Comparison of ENCODE assay signal across 11 mouse cellular contexts in genomic region chr3:89752307-89752706, GRCm38 (mm10). TPM values are rescaled to one million over a fixed set of nuclear protein-coding genes. Genes with fewer than 3 reads are reported as not detected.
DNase-seq lines count a peak whose midpoint lies in the region; ATAC-seq lines count a peak whose summit lies in the region.
"Had no signal": no experiment of that assay in that cellular context is flagged by ENCODE, and none has a peak within 500 bp of the region (broad histone marks: within the 10 kb centered on the region; RNA-seq: fewer than 3 reads in every experiment).

No protein-coding gene starts in this region.

- H3K4me2 ChIP-seq in midbrain, embryonic 11.5 days: no peak overlapping the region
- no peak overlapping the region for H3K4me2 ChIP-seq in midbrain, embryonic 13.5 days (replicated peaks)
- H3K4me2 ChIP-seq: liver, embryonic 15.5 days had no signal

- ATAC-seq in midbrain, embryonic 11.5 days (ENCODE audit: low FRiP score): peak; percentile 33; the same call in 1 of the 2 replicates
- ATAC-seq in midbrain, embryonic 13.5 days: no peak
- peak; percentile 7; the same call in 1 of the 2 replicates for ATAC-seq in granulocyte monocyte progenitor cell, adult 5-6 weeks (replicated peaks; ENCODE audit: poor library complexity, severe bottlenecking)

- H3K4me1 ChIP-seq in midbrain, embryonic 11.5 days (ENCODE audit: control insufficient read depth, insufficient read depth, low read length): no peaks in the 10 kb centered on the region
- H3K4me1 ChIP-seq in midbrain, embryonic 13.5 days (replicated peaks): peaks cover 5% of the 10 kb centered on the region
- H3K4me1 ChIP-seq: liver, embryonic 15.5 days had no signal

- WGBS in midbrain, embryonic 11.5 days: 83% methylated on average over 1 of the region's 1 CpGs
- 52% methylated on average over 1 of the region's 1 CpGs for WGBS in midbrain, embryonic 13.5 days

- DNase-seq in kidney, postnatal 10 days: peak; percentile 56
- no peak for DNase-seq in kidney, adult 8-10 months
- DNase-seq in midbrain, embryonic 11.5 days (ENCODE audit: low spot score, missing footprints): no peak
- peak; percentile 67 for DNase-seq in MN1 (ENCODE audit: low spot score)
- no peak for DNase-seq in adrenal gland, adult 18-20 months (ENCODE audit: low spot score in 2 of 2)
- DNase-seq: heart, adult 18-20 months had no signal

- H3K9me3 ChIP-seq in midbrain, embryonic 11.5 days (ENCODE audit: control insufficient read depth, low read length): no peaks in the 10 kb centered on the region
- H3K9me3 ChIP-seq in midbrain, embryonic 13.5 days: no peaks in the 10 kb centered on the region
- H3K9me3 ChIP-seq: limb, embryonic 10.5 days; liver, embryonic 15.5 days had no signal

- H3K27me3 ChIP-seq in midbrain, embryonic 11.5 days (ENCODE audit: control insufficient read depth, insufficient read depth, low read length): no peaks in the 10 kb centered on the region
- H3K27me3 ChIP-seq in midbrain, embryonic 13.5 days: no peaks in the 10 kb centered on the region
- H3K27me3 ChIP-seq: CH12.LX; liver, embryonic 15.5 days had no signal

- no peak overlapping the region for H3K27ac ChIP-seq in midbrain, embryonic 11.5 days (ENCODE audit: low read depth, low read length)
- H3K27ac ChIP-seq in midbrain, embryonic 13.5 days: no peak overlapping the region
- H3K27ac ChIP-seq: limb, embryonic 10.5 days; liver, embryonic 15.5 days had no signal

- no peak overlapping the region for H3K4me3 ChIP-seq in midbrain, embryonic 11.5 days (ENCODE audit: low read depth, low read length)
- no peak overlapping the region for H3K4me3 ChIP-seq in midbrain, embryonic 13.5 days (replicated peaks)
- H3K4me3 ChIP-seq: limb, embryonic 10.5 days; liver, embryonic 15.5 days had no signal

- no peak overlapping the region for H3K9ac ChIP-seq in midbrain, embryonic 11.5 days (ENCODE audit: low read length)
- H3K9ac ChIP-seq in midbrain, embryonic 13.5 days (replicated peaks): no peak overlapping the region
- H3K9ac ChIP-seq: liver, embryonic 15.5 days had no signal

- peaks cover 16% of the 10 kb centered on the region for H3K36me3 ChIP-seq in midbrain, embryonic 11.5 days (ENCODE audit: control insufficient read depth, insufficient read depth, low read length)
- H3K36me3 ChIP-seq in midbrain, embryonic 13.5 days: peaks cover 95% of the 10 kb centered on the region

RNA-seq across cellular contexts. Expression of gene Chrnb2, which starts 12.1 kb away (rescaled TPM):
- polyA plus RNA-seq in midbrain, embryonic 11.5 days (2014; fragmentation: Nextera tagmentation; extraction: Ambion mirVana): 13.5 and 13.6 TPM in 2 replicates
- polyA plus RNA-seq in midbrain, embryonic 13.5 days (2015; fragmentation: Nextera tagmentation; extraction: Ambion mirVana): 31.8 and 32.3 TPM in 2 replicates
- total RNA-seq in granulocyte monocyte progenitor cell, adult 5-6 weeks (2014; fragmentation: Nextera tagmentation): 0.77 TPM in 1 of 2 replicates, not detected in the other
- total RNA-seq in granulocyte monocyte progenitor cell, adult 5-6 weeks (2017): 0.39 and 0.72 TPM in 2 replicates
- total RNA-seq in adrenal gland, adult 18-20 months (2021): 1 to 10 TPM; 4.4 to 4.7 TPM

RNA-seq across cellular contexts. Expression of gene Ube2q1, which starts 21.1 kb away (rescaled TPM):
- 20.4 and 22.7 TPM in 2 replicates for polyA plus RNA-seq in midbrain, embryonic 11.5 days (2014; fragmentation: Nextera tagmentation; extraction: Ambion mirVana)
- 13.4 and 15.8 TPM in 2 replicates for polyA plus RNA-seq in midbrain, embryonic 13.5 days (2015; fragmentation: Nextera tagmentation; extraction: Ambion mirVana)
- total RNA-seq in granulocyte monocyte progenitor cell, adult 5-6 weeks (2014; fragmentation: Nextera tagmentation): 95.1 and 123 TPM in 2 replicates
- 110 and 118 TPM in 2 replicates for total RNA-seq in granulocyte monocyte progenitor cell, adult 5-6 weeks (2017)
- 10 to 100 TPM; 54.5 to 65.8 TPM for total RNA-seq in adrenal gland, adult 18-20 months (2021)

RNA-seq across cellular contexts. Expression of gene Adar, which starts 37.5 kb away (rescaled TPM):
- polyA plus RNA-seq in midbrain, embryonic 11.5 days (2014; fragmentation: Nextera tagmentation; extraction: Ambion mirVana): 15.5 and 16.6 TPM in 2 replicates
- polyA plus RNA-seq in midbrain, embryonic 13.5 days (2015; fragmentation: Nextera tagmentation; extraction: Ambion mirVana): 22.1 and 23.2 TPM in 2 replicates
- total RNA-seq in granulocyte monocyte progenitor cell, adult 5-6 weeks (2014; fragmentation: Nextera tagmentation): 33.2 and 35.2 TPM in 2 replicates
- 21.1 and 30.4 TPM in 2 replicates for total RNA-seq in granulocyte monocyte progenitor cell, adult 5-6 weeks (2017)
- 10 to 100 TPM; 28.6 to 29.7 TPM for total RNA-seq in adrenal gland, adult 18-20 months (2021)

Comparison
In these comparisons a context has a peak if more than half of its experiments do, and no peak if none do; other contexts are left out.
1. DNase-seq: peak in kidney, postnatal 10 days (single experiment) and MN1 (single experiment); none in kidney, adult 8-10 months (0 of 2), midbrain, embryonic 11.5 days (single experiment) and adrenal gland, adult 18-20 months (0 of 2).